Mouse (Mus musculus) thymus, adult 18-20 months (tissue): Measurements from ENCODE around the gene Rplp2.

Experiments used
- DNase-seq, 2 experiments: peaks; one replicate each; pipeline ENCODE4 v3.0.0; 2022; ENCODE audit warnings: mixed read lengths in 2 of 2

Gene Rplp2

GRCm38 (mm10) chr7:141451928-141452327 is 4.8 kb downstream of the Rplp2 start:
- DNase-seq: no peak

GRCm38 (mm10) chr7:141453636-141454035 is 6.5 kb downstream of the Rplp2 start:
- DNase-seq: no peak

GRCm38 (mm10) chr7:141454967-141455551 is 7.9 kb downstream of the Rplp2 start, which contains the start of gene Pnpla2:
Pnpla2 (plus strand) TSS chr7:141455198.
- peak; percentile 89 to 93 for DNase-seq

- peak in 1 of 2 experiments; percentile 59 for DNase-seq
Observed at GRCm38 (mm10) chr7:141455610-141456314, 8.6 kb downstream of the Rplp2 start.

- no peak for DNase-seq
Observed at GRCm38 (mm10) chr7:141456739-141457138, 9.6 kb downstream of the Rplp2 start.

GRCm38 (mm10) chr7:141457236-141457635 is 10.1 kb downstream of the Rplp2 start:
- DNase-seq: no peak

- no peak for DNase-seq
Observed at GRCm38 (mm10) chr7:141457986-141458660, 11.0 kb downstream of the Rplp2 start.

GRCm38 (mm10) chr7:141458661-141459060 is 11.5 kb downstream of the Rplp2 start:
- no peak for DNase-seq

GRCm38 (mm10) chr7:141459301-141459711 is 12.1 kb downstream of the Rplp2 start:
- no peak for DNase-seq

- no peak for DNase-seq
Observed at GRCm38 (mm10) chr7:141460001-141460390, 12.8 kb downstream of the Rplp2 start.

GRCm38 (mm10) chr7:141460391-141461113 is 13.4 kb downstream of the Rplp2 start, which contains the start of gene Cracr2b:
Cracr2b (plus strand) TSS chr7:141461094.
- no peak for DNase-seq

GRCm38 (mm10) chr7:141461521-141462332 is 14.6 kb downstream of the Rplp2 start:
- DNase-seq: no peak

GRCm38 (mm10) chr7:141462333-141462821 is 15.2 kb downstream of the Rplp2 start:
- no peak for DNase-seq

GRCm38 (mm10) chr7:141463824-141464602 is 16.8 kb downstream of the Rplp2 start:
- no peak for DNase-seq

GRCm38 (mm10) chr7:141464603-141465201 is 17.5 kb downstream of the Rplp2 start:
- no peak for DNase-seq

GRCm38 (mm10) chr7:141465388-141466044 is 18.3 kb downstream of the Rplp2 start:
- no peak for DNase-seq

GRCm38 (mm10) chr7:141466045-141466394 is 18.9 kb downstream of the Rplp2 start:
- no peak for DNase-seq

- no peak for DNase-seq
Observed at GRCm38 (mm10) chr7:141466607-141467148, 19.5 kb downstream of the Rplp2 start.

GRCm38 (mm10) chr7:141467230-141468030 is 20.3 kb downstream of the Rplp2 start, which contains the start of gene Cd151:
Cd151 (plus strand) TSS chr7:141467392.
- DNase-seq: peak; percentile 68 to 72
